Mouse (Mus musculus): ENCODE measurements around the gene Vps37c.

Vps37c gene

GRCm38 (mm10) chr19:10689470-10690166 lies 1.1 kb downstream of the Vps37c start:
- peak; percentile 2 for DNase-seq (ENCODE audit: low read depth, low spot score)

DNA sequence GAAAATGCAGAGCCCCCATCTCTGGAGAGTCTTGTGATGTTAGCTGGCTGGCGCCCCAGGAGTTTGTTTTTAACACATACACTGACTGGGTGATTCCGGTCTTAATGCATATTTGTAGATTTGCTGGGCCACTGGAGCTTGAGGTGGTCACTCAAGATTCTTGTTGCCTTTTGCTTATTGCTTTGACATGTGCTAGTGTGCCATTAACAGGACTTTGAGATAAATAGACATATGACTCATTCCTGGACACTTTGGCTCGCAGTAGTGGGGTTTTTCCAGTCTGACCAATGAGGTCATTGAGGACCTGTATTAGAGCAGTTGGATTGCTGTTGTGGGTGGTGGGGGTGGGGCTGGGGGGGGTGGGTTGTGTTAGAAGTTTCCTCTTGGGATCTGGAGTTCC lies 1.8 kb downstream of the Vps37c start:
- no peak for DNase-seq (ENCODE audit: low read depth, low spot score)

GRCm38 (mm10) chr19:10691121-10691520 lies 2.6 kb downstream of the Vps37c start:
- no peak for DNase-seq (ENCODE audit: low read depth, low spot score)

GRCm38 (mm10) chr19:10691660-10692059 lies 3.1 kb downstream of the Vps37c start:
- no peak for DNase-seq (ENCODE audit: low read depth, low spot score)

DNA sequence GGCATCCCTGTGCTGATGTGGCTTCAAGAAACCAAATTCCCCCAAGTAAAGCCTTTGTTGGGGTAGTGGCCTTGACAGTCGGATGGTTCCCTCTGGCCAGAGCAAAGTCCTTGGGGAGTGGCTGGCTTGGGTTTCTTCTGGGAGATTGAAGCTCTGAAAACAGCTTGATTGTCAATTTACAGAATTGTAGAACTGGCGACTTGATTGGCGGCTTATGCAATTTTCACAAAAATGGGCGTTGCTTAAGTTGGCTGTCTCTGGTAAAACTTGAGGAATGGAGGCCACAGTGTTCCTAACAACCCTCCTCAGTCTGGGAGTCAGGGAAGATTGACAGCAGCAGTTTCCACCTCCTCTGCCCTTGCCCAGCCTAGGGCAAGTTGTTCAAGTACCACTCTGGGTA lies 3.8 kb downstream of the Vps37c start:
- no peak for DNase-seq (ENCODE audit: low read depth, low spot score)

DNA sequence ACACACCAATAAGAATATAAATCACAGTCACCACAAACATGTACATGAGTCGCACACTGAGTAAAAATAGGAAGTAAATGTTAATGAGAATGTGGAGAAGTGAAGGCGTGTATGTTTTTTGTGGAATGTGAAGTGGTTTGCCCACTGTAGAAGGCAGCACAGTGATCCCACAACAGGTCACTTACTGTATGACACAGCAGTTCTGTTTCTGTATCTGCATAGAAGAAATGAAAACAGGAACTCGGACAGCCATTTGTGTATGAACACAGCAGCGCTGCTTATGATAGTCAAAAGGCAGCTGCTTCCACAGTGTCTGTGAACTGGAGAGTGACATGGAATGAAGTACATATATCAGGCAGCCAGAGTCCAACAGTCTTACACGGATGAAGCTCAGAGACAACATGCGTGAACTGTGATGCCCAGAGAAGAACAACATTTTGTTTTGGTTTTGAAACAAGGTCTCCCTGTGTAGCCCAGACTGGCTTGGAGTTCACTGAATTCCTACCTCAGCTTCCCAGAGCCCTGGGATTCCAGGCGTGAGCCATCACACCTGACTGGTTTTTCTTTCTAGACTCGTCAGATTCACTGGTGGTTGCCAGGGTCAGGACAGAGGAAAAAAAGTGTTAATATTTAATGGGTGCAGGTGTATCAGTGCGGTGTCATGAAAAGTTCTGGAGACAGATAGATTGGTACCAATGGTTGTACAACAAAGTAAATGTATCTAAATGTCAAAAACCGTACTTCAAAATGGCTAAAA lies 5.6 kb downstream of the Vps37c start:
- DNase-seq (ENCODE audit: low read depth, low spot score), result no peak

- no peak for DNase-seq (ENCODE audit: low read depth, low spot score)
These were observed 7.3 kb downstream of the Vps37c start for GRCm38 (mm10) chr19:10695801-10696200.

GRCm38 (mm10) chr19:10698131-10698991 lies 9.8 kb downstream of the Vps37c start:
- DNase-seq (ENCODE audit: low read depth, low spot score), result no peak

DNA sequence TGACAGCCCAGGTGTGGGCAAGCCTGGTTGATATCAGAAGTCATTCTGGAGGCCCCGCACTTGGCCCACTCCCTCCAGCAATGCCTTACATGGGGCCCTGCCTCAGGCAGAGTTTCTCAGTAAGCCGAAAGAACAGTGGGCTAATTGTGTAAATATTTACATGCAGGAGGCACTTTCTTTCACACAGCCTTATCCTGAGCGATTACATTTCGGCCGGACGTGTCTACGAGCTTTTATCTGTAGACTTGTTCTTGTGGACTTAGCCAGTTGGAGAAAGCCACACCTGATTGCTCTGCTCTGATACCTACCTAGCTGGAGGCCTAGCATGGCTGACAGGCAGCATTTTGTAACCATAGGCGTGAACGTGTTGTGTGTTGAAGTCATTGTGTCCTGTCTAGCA lies 11.3 kb downstream of the Vps37c start:
- no peak for DNase-seq (ENCODE audit: low read depth, low spot score)

DNA sequence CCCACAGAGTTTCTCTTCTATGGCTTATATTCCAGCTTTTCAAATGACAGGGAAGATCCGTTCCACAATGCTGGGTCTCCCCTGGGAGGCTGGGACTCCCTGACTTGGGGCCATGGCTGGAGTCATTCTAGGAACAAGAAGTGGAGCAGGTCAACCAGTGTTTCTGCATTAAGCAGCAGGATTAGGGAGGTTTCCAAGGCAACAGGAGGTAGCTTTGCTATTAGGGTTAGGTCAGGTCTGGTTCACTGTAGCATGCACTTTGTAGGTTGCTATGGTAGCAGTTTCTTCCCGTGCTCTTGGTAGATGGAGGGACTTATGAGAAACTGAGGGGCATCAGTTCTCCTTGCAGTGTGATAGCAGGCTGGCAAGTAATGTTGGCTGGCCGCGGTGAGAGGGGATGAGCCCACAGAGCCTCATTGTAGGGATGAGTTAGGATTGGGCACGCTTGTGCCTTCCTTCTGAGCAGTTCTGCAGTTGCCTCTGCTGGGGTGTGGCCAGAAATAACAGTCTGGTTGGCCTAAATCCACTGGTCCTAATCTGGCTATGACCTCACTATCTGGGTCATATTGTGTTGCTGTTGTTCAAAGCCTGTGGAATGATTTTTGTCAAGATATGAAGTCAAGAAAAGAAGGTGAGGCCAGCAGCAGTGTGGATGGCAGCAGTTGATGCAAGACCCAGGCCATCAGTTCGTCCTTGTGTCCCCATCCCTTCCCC lies 12.6 kb downstream of the Vps37c start:
- no peak for DNase-seq (ENCODE audit: low read depth, low spot score)

DNA sequence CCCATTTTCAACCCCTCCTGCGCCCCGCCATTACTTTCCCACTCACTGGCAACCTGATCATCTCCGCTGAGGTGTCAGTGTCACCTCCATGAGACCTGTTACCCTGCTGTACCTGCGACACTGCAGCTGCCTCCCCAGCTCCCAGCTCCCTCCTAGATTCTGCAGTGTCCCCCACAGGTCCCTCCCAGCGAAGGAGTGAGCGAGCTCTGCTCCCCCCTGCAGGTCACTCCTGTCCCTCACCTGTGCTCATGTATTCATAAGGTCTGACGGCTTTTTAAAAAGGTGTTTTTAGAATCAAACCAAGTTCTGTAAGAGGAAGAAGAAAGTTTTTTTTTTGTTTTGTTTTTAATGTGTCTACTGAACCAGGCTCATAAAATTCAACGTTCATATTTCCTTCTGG lies 13.6 kb downstream of the Vps37c start:
- no peak for DNase-seq (ENCODE audit: low read depth, low spot score)

DNA sequence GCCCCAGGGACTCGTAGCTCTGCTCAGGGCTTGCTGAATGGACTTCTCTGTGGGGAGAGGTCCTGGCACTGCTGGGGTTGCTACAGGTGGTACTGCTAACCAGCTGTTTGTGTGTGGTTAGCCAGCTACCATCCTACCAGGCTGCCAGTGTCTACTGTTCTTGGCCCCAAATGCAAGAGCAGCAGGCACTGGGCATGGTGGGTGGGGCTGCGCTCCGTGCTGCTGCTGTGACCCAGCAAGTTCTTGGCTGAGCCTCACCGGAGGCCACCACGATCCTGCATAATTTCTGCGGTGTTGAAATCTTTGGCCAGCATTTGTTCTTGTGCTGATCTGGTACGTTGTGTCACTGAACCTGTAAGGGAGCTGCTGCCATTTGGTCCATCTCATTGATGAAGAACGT lies 14.9 kb downstream of the Vps37c start:
- DNase-seq (ENCODE audit: low read depth, low spot score), result no peak

- DNase-seq (ENCODE audit: low read depth, low spot score), result no peak
These were observed 18.7 kb downstream of the Vps37c start for GRCm38 (mm10) chr19:10707087-10707875.

- no peak for DNase-seq (ENCODE audit: low read depth, low spot score)
These were observed 19.3 kb downstream of the Vps37c start for GRCm38 (mm10) chr19:10707881-10708280.

DNA sequence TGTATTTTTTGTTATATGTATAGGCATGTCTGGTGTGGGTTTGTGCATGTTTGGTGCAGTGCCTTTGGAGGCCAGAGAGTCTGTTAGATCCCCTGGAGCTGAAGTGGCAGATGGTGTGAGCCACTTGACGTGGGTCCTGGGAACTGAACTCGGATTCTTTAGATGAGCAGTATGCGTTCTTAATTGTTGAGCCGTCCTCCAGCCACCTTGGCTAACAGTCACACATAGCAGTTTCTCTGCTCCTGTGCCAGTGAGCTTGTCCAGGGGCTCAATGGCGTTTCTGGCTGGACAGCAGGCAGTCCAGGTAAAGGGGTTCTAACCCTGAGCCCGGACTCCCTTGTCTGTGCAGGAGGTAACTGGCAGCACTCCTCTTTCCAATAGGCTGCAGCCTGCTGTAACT lies 20.4 kb downstream of the Vps37c start:
- DNase-seq (ENCODE audit: low read depth, low spot score), result no peak

DNA sequence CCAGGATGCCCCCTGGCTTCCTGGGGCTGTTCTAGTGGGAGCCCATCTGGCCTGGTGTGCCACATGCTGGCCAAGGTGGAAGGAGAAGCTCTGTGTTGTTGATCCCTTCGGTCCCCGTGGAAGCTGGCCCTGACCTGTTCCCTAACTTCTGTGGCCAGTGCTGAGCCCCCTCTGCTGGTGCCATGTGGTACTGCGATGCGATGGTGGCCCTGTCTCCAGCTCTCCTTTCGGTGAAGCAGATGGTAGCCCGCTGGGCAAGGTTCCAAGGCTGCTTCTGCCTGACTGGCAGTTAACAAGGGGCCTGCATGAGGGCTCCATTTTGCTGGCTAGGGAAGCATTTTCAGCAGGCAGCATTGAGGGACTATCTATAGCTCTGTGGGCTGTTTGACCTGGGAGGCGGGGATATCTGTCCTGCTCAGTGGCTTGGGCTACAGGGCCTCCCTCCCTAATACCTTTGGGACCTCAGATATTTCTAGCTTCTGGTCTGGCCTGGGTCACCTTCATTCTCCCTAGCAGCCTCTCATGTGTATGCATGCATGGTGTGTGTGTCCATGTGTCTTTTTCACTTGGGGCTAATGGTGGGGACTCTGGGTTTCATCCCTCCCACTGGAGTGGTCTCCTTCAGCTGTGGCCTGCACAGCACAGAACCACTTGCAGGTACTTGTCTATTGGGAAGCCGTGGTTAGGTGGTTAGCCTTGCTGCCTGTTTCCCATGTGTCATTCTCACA lies 21.0 kb downstream of the Vps37c start:
- peak; percentile 88 for DNase-seq (ENCODE audit: low read depth, low spot score)

DNA sequence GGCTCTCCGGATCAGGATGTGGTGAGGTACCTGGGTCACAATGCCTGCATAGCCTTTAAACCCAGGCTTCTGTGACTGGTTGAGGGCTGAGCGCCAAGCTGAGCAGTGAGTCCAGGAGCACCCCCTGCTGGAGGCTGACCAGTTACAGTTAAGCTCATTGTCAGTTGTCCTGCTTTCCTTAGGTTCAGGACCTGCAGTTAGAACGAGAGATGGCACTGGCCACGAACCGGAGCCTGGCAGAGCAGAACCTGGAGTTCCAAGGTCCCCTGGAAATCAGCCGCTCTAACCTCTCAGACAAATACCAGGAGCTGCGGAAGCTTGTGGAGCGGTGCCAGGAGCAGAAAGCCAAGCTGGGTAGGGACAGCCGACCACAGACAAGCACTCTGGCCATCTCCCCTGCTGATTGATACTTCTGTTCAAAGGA lies 21.6 kb downstream of the Vps37c start:
- DNase-seq (ENCODE audit: low read depth, low spot score), result peak; percentile 20

GRCm38 (mm10) chr19:10710751-10711150 lies 22.2 kb downstream of the Vps37c start:
- DNase-seq (ENCODE audit: low read depth, low spot score), result no peak

- DNase-seq (ENCODE audit: low read depth, low spot score), result no peak
These were observed 23.7 kb downstream of the Vps37c start for GRCm38 (mm10) chr19:10712194-10712593.

DNA sequence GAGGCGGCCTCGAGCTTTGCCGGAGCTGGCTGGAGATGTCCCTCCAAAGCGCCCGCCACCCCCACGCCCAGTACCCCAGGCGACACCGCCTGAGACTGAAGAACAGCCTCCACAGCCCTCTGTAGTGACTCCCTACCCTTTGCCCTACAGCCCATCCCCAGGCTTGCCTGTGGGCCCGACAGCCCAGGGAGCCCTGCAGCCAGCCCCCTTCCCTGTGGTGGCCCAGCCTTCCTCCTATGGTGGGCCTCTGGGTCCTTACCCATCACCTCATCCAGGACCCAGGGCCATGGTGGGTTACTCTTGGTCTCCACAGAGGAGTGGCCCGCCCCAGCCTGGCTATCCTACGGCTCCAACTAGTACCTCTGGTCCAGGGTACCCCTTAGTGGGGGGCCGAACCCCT lies 24.1 kb downstream of the Vps37c start:
- DNase-seq (ENCODE audit: low read depth, low spot score), result no peak
